Mouse (Mus musculus): Measurements from ENCODE around the gene Map6d1. TPM values are rescaled to one million over a fixed set of nuclear protein-coding genes. Genes with fewer than 3 reads are reported as not detected.

Gene Map6d1
- total RNA-seq, 2 experiments from 2014 or later, result 1.2 to 1.8 TPM

- no peak for DNase-seq (ENCODE audit: low spot score)
- intact Hi-C loops (cut with DNase I), result no loop called here
Measured at GRCm38 (mm10) chr16:20192043-20192442, 49.1 kb downstream of the Map6d1 start.

GRCm38 (mm10) chr16:20191161-20191882 lies 49.8 kb downstream of the Map6d1 start:
- intact Hi-C loops (cut with DNase I), result no loop called here
- no peak for DNase-seq (ENCODE audit: low spot score)

DNA sequence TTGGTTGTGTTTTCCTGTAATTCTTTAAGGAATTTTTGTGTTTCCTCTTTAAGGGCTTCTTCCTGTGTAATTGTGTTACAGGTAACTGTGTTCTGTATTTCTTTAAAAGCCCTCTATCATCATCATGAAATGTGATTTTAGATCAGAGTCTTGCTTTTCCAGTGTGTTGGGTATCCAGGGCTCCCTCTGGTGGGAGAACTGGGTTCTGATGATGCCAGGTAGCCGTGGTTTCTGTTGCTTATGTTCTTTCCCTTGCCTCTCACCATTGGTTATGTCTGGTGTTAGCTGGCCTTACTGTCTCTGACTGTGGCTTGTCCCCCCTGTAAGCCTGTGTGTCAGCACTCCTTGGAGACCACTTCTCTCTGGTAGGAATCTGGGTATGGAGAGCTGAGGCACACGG lies 55.8 kb downstream of the Map6d1 start:
- intact Hi-C loops (cut with DNase I), result loop anchor here (10.0 kb wide), 1 partner anchor 461 kb away; no protein-coding TSS in a partner anchor
- DNase-seq (ENCODE audit: low spot score), result no peak

Other genes with a start within 250 kb of the Map6d1 start
- gene Klhl24, start 143.8 kb downstream of the Map6d1 start, total RNA-seq (2021), result 100 to 1,000 TPM; 273 to 285 TPM
- 10 to 100 TPM; 10.7 to 12.0 TPM for gene Yeats2, start 100.3 kb downstream of the Map6d1 start, total RNA-seq (2021)
- 10 to 100 TPM; 88.4 to 88.9 TPM for gene Parl, start 61.0 kb upstream of the Map6d1 start, total RNA-seq (2021)
- gene Cyp2ab1, start 84.0 kb upstream of the Map6d1 start, total RNA-seq (2021), result under 1 TPM; 0.67 to 0.99 TPM
- gene Abcc5, start 185.0 kb upstream of the Map6d1 start, total RNA-seq (2021), result 10 to 100 TPM; 30.6 to 34.8 TPM

Data from heart, postnatal 25 days (tissue).